Mouse (Mus musculus): ENCODE measurements around the gene Alyref2. TPM values are rescaled to one million over a fixed set of nuclear protein-coding genes. Genes with fewer than 3 reads are reported as not detected.
"Not testable (repeated sequence)": the region's sequence is repeated elsewhere in the genome, so short reads cannot be mapped to it uniquely, and the experiment has no call there.

Alyref2 gene
- polyA plus RNA-seq, 1 experiment from 2014 or later = 13.3 TPM

DNA sequence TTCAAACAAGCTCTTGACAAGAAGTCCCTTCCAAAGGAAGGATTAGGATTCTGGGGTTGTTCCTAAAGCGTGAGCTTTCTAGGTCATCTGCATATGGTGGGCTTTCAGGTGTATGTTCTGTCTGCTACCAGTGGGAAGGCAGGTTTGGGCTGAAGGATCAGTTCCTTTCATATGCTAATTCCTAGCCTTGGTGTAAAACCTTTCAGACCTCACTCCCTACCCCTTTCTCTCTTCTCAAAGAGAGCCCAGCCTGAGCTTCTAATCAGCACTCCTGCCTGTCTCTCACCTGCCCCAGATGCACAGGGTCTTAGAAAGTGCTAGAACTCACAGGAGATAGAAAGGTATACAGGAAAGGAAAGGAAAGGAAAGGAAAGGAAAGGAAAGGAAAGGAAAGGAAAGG, 31.8 kb upstream of the Alyref2 start:
- H3K9ac ChIP-seq = no peak overlapping the region
- no peak for ATAC-seq (ENCODE audit: insufficient number of reproducible peaks, insufficient read depth, low FRiP score, low TSS enrichment)
- H3K27ac ChIP-seq = no peak overlapping the region
- H3K27me3 ChIP-seq = no peaks in the 10 kb centered on the region
- H3K36me3 ChIP-seq = no peaks in the 10 kb centered on the region
- H3K9me3 ChIP-seq = no peaks in the 10 kb centered on the region
- 71% methylated on average over 1 of the region's 1 CpGs for WGBS
- no peak overlapping the region for H3K4me2 ChIP-seq (replicated peaks)
- no peak overlapping the region for H3K4me3 ChIP-seq
- H3K4me1 ChIP-seq = no peaks in the 10 kb centered on the region

DNA sequence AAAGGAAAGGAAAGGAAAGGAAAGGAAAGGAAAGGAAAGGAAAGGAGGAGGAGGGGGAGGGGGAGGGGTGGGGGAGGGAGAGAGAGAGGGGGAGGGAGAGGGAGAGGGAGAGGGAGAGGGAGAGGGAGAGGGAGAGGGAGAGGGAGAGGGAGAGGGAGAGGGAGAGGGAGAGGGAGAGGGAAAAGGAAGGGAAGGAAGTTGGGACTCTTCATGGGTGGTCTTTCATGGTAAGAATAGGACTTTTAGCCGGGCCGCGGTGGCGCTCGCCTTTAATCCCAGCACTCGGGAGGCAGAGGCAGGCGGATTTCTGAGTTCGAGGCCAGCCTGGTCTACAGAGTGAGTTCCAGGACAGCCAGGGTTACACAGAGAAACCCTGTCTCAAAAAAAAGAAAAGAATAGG, 31.3 kb upstream of the Alyref2 start:
- ATAC-seq (ENCODE audit: insufficient number of reproducible peaks, insufficient read depth, low FRiP score, low TSS enrichment); H3K36me3 ChIP-seq; H3K9ac ChIP-seq; H3K4me2 ChIP-seq (replicated peaks); H3K4me1 ChIP-seq; H3K27ac ChIP-seq; H3K27me3 ChIP-seq; H3K9me3 ChIP-seq; H3K4me3 ChIP-seq: not testable (repeated sequence)
- WGBS = 88% methylated on average over 8 of the region's 8 CpGs

DNA sequence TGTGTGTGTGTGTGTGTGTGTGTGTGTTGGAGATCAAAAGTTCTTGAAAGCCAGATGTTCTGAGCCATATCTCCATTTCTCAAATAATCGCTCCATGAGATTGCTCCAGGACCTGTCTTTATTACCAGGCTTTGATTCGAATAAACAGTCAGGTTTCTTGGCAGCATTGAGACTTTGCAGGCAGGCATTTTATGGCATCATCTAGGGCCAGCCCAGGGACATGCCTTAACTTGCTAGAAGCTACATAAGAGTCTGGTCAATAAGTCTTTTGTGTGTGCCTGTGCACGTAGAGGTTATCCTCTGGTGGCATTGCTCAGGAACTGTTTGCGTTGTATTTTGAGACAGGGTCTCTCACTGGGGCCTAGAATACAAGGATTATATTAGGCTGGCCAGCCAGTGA, 29.8 kb upstream of the Alyref2 start:
- Histone ChIP-seq H3K27ac (no peak overlapping the region), H3K36me3 (no peaks in the 10 kb centered on the region), H3K27me3 (no peaks in the 10 kb centered on the region), H3K4me3 (no peak overlapping the region), H3K9me3 (no peaks in the 10 kb centered on the region), H3K4me2 (replicated peaks) (no peak overlapping the region), H3K4me1 (no peaks in the 10 kb centered on the region), H3K9ac (no peak overlapping the region)
- 65% methylated on average over 4 of the region's 4 CpGs for WGBS
- no peak for ATAC-seq (ENCODE audit: insufficient number of reproducible peaks, insufficient read depth, low FRiP score, low TSS enrichment)

DNA sequence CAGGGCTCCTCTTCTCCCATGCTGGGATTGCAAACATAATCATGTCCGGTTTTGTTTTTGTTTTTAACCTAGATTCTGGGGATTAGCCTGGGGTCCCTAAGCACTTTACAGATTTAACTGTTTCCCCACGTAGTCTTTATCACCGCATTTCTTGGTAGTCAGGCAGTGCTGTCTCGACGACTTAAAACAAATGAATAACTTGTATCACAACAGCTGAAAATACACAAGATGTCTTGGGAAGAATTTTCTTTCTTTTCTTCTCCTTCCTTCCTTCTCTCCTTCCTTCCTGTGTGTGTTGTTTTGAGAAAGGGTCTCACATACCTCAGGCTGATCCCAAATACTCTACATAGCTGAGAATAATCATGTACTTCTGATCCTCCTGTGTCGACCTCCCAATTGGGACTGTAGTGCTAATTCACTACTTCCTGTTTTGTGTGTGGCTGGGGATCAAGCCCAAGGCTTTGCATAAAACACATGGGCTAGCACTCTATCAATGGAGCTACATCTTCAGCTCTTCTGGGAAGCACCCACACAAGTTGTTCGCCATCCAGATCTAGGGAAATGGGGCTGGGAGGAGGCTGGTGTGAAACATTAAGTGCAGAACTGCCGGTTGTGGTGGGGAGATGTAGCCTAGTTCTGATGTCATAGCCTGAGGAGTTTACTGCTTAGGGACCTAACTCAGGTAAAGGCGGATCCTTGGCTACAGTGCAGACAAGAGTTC, 29.2 kb upstream of the Alyref2 start:
- Histone ChIP-seq H3K4me1 (no peaks in the 10 kb centered on the region), H3K4me3 (no peak overlapping the region), H3K27me3 (no peaks in the 10 kb centered on the region), H3K27ac (no peak overlapping the region), H3K4me2 (replicated peaks) (no peak overlapping the region), H3K9me3 (no peaks in the 10 kb centered on the region), H3K36me3 (no peaks in the 10 kb centered on the region), H3K9ac (no peak overlapping the region)
- no peak for ATAC-seq (ENCODE audit: insufficient number of reproducible peaks, insufficient read depth, low FRiP score, low TSS enrichment)
- WGBS = 73% methylated on average over 9 of the region's 9 CpGs

DNA sequence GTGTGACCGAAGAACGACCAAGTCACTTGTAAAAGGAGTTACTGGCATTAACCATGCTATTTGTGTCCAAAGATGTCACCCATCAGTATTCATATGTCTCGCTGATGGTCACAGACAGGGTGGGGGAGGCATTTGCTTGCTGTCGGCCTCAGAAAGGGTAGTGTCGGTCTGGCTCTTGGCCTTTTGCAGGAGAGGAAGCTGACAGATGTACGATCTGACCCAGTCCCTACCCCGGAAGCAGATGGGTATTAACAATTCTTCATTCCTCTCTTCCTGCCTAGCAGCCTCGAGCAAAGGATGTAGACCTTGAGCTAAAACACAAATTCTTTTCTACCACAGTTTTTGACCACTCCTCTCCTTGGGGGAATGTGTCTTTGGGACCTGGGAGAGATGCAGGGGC, 26.2 kb upstream of the Alyref2 start:
- peaks cover 5% of the 10 kb centered on the region; the same call in 1 of the 2 replicates for H3K9me3 ChIP-seq
- H3K4me2 ChIP-seq (replicated peaks) = no peak overlapping the region
- H3K4me1 ChIP-seq = no peaks in the 10 kb centered on the region
- whole genome bisulfite sequencing = 80% methylated on average over 8 of the region's 8 CpGs
- H3K27me3 ChIP-seq = no peaks in the 10 kb centered on the region
- no peaks in the 10 kb centered on the region for H3K36me3 ChIP-seq
- no peak overlapping the region for H3K4me3 ChIP-seq
- no peak for ATAC-seq (ENCODE audit: insufficient number of reproducible peaks, insufficient read depth, low FRiP score, low TSS enrichment)
- no peak overlapping the region for H3K27ac ChIP-seq
- H3K9ac ChIP-seq = no peak overlapping the region

DNA sequence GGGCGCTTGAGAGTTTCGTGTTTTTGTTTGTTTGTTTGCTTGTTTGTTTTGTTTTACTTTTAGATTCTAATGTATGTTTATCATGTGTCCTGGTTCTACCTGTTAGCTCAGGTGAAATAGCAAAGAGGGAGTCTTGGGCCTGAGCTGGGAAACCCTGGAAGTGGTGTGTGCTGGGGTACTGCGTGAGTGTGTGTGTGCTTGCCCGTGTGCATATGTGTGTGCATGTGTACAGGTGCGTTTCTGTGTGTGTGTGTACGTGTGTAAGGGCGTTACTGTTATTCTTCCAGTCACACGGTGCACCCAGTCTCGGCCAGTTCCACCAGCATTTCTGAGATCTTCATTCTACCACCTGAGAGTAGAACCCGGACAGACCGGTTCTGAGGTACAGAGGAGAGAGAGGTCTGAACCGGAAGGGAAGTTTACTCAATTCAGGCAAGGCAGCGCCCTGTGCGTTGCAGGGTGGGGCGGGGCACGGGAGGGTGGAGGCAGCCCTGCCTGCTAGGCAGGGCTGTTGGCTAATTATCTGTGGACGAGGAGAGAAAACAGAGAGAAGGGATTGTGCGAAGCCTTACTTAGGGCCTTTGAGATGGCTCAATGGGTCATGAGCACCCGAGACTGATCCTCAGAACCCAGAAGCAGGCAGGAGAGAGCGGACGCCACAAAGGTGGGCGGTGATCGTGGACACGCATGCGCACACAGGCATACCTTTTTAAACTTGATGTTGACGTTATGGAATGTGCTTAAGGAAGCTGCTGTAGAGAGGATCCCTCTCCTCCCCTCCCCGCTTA, 25.3 kb upstream of the Alyref2 start:
- H3K27me3 ChIP-seq = no peaks in the 10 kb centered on the region
- H3K27ac ChIP-seq = no peak overlapping the region
- H3K4me3 ChIP-seq = peak overlapping the region; percentile 24
- WGBS = 61% methylated on average over 27 of the region's 27 CpGs
- peaks cover 7% of the 10 kb centered on the region; the same call in 1 of the 2 replicates for H3K9me3 ChIP-seq
- no peaks in the 10 kb centered on the region for H3K36me3 ChIP-seq
- peak; percentile 64; the same call in 1 of the 2 replicates for ATAC-seq (ENCODE audit: insufficient number of reproducible peaks, insufficient read depth, low FRiP score, low TSS enrichment)
- H3K4me2 ChIP-seq (replicated peaks) = peak overlapping the region; percentile 28
- H3K4me1 ChIP-seq = no peaks in the 10 kb centered on the region
- no peak overlapping the region for H3K9ac ChIP-seq

DNA sequence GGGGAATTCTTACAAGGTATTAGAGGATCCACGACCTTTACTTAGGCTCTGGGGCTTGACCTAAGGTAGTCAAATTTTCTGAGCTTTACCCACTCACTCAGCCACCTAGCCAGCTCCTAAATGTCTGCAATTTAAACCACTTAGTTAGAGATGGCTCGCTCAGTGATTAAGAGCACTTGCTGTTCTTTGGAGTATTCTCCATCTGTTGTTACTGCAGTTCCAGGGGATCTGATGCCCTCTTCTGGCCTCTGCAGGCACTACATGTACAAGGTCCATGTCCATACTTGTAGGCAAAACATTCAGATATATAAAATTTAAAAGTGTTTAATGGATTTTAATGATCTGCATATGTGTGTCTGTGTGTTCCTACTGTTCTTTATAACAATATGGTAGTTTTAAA, 24.3 kb upstream of the Alyref2 start:
- Histone ChIP-seq H3K9me3 (peaks cover 10% of the 10 kb centered on the region; the same call in 1 of the 2 replicates), H3K27me3 (no peaks in the 10 kb centered on the region), H3K4me2 (replicated peaks) (no peak overlapping the region), H3K27ac (no peak overlapping the region), H3K4me3 (no peak overlapping the region), H3K4me1 (no peaks in the 10 kb centered on the region), H3K36me3 (no peaks in the 10 kb centered on the region), H3K9ac (no peak overlapping the region)
- WGBS = 47% methylated on average over 2 of the region's 2 CpGs
- no peak for ATAC-seq (ENCODE audit: insufficient number of reproducible peaks, insufficient read depth, low FRiP score, low TSS enrichment)

DNA sequence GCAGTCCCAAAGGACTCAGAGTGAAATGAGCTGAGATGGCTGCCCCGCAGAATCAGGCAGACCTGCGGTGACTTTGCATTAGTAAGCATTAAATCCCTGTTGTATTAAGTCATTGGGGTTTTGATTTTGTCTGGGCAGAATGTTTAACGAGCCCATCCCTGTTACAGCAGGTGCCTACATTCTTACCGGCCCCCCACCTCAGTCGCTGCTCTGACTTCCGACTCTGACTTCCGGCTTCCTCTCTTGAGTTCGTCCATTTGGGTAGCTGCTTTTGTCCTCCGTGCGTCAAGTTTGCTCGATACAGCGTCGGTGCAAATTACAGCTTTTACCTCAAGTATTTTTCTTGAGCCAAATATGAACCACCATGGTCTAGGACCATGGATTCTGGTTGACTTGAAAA, 9.0 kb upstream of the Alyref2 start:
- Histone ChIP-seq H3K36me3 (no peaks in the 10 kb centered on the region), H3K27ac (no peak overlapping the region), H3K4me2 (replicated peaks) (no peak overlapping the region), H3K27me3 (no peaks in the 10 kb centered on the region), H3K4me1 (no peaks in the 10 kb centered on the region), H3K9ac (no peak overlapping the region), H3K9me3 (peaks cover 9% of the 10 kb centered on the region), H3K4me3 (no peak overlapping the region)
- no peak for ATAC-seq (ENCODE audit: insufficient number of reproducible peaks, insufficient read depth, low FRiP score, low TSS enrichment)
- WGBS = 89% methylated on average over 13 of the region's 13 CpGs

DNA sequence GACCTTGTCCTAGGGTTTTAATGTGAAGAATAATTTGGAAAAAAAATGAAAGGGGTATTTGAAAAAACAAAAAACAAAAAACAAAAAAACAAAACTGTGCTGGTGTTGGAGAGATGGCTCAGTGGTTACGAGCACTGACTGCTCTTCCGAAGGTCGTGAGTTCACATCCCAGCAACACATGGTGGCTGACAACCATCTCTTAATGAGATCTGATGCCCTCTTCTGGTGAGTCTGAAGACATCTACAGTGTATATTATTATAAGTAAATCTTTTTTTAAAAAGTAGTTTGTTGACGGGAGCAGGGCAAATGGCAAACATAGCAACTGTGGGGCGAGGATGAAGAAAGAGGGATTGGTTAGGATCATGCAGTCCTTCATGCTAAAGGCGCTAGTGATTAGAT, 7.9 kb upstream of the Alyref2 start:
- Histone ChIP-seq H3K9me3 (0 out of 2 replicates have a peak, but pooled peaks cover 3% of the 10 kb centered on the region), H3K36me3 (no peaks in the 10 kb centered on the region), H3K27ac (no peak overlapping the region), H3K4me3 (no peak overlapping the region), H3K4me1 (no peaks in the 10 kb centered on the region), H3K27me3 (no peaks in the 10 kb centered on the region), H3K4me2 (replicated peaks) (no peak overlapping the region), H3K9ac (no peak overlapping the region)
- no peak for ATAC-seq (ENCODE audit: insufficient number of reproducible peaks, insufficient read depth, low FRiP score, low TSS enrichment)
- 91% methylated on average over 6 of the region's 6 CpGs for WGBS

DNA sequence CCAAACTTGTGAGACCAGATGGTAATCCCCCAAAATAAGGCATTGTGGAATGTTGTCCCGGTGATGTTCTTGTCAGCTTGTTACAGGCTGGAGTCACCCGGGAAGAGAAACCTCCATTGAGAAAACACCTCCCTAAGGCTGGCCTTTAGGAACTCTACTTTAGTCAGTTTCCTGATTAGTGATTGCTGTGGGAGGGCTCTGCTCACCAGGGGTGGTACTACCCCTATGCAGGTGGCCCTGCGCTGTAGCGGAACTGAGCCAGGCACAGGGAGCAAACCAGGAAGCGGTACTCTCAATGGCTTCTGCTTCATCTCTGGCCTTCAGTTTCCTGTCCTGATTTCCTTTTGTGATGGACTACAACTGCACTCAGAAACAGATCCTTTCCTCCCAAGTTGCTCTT, 3.4 kb upstream of the Alyref2 start:
- no peaks in the 10 kb centered on the region for H3K36me3 ChIP-seq
- 71% methylated on average over 5 of the region's 5 CpGs for WGBS
- no peak overlapping the region for H3K4me2 ChIP-seq (replicated peaks)
- H3K9ac ChIP-seq = no peak overlapping the region
- H3K9me3 ChIP-seq = no peaks in the 10 kb centered on the region
- H3K27me3 ChIP-seq = no peaks in the 10 kb centered on the region
- no peak for ATAC-seq (ENCODE audit: insufficient number of reproducible peaks, insufficient read depth, low FRiP score, low TSS enrichment)
- H3K4me1 ChIP-seq = 0 out of 2 replicates have a peak, but pooled peaks cover 3% of the 10 kb centered on the region
- no peak overlapping the region for H3K27ac ChIP-seq
- H3K4me3 ChIP-seq = no peak overlapping the region

DNA sequence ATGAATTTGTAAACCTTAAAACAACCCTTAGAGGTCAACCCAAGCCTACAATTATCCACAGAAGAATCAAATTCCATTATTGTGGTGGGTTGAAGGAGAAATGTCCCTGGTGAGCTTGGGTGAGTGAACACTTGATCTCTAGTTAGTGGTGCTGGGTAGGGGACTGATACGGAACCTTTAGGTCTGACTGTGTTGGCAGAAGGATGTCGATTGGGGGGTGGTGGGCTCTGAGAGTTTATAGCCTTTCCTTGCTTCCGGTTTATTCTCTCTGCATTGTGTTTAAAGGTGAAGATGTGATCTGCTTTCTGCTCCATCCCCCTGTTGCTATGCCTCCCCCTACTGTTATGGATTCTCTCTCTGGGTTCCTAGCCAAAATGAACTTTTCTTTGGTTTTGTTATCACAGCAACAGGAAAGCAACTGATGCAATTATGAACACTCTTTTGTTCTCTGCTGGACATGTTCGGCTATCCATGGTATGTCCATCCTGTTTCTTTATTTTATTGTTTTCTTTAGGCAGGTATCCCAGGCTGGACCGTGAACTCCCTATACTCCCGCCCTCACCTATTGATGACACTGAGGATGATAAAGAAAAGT, 2.2 kb upstream of the Alyref2 start:
- ATAC-seq (ENCODE audit: insufficient number of reproducible peaks, insufficient read depth, low FRiP score, low TSS enrichment) = no peak
- no peak overlapping the region for H3K4me3 ChIP-seq
- H3K4me1 ChIP-seq = 0 out of 2 replicates have a peak, but pooled peaks cover 3% of the 10 kb centered on the region
- no peak overlapping the region for H3K9ac ChIP-seq
- 62% methylated on average over 6 of the region's 6 CpGs for WGBS
- H3K27me3 ChIP-seq = no peaks in the 10 kb centered on the region
- 0 out of 2 replicates have a peak, but pooled peaks cover 1% of the 10 kb centered on the region for H3K9me3 ChIP-seq
- no peak overlapping the region for H3K4me2 ChIP-seq (replicated peaks)
- H3K27ac ChIP-seq = peak overlapping the region; percentile 43; the same call in 1 of the 2 replicates
- no peaks in the 10 kb centered on the region for H3K36me3 ChIP-seq
